Mouse (Mus musculus) forebrain, embryonic 11.5 days (tissue): ENCODE results near the gene Piezo1. TPM values are rescaled to one million over a fixed set of nuclear protein-coding genes. Genes with fewer than 3 reads are reported as not detected.
A peak's percentile ranks its signal among the peaks of the same experiment; 100 is the strongest.

ENCODE experiments used
- ATAC-seq: fragments of 200-750 bp; cut with Nextera tagmentation; replicated peaks from 2 replicates; pipeline ENCODE4 v1.8.0; 2017; ENCODE audit warnings: moderate TSS enrichment; ENCODE audit not compliant: low FRiP score
- DNase-seq: peaks from one replicate; pipeline ENCODE4 v3.0.0-alpha.2; 2017; ENCODE audit warnings: low spot score
- H3K27ac ChIP-seq: fragments of 300-500 bp; sonication (generic); 2 replicates; pipeline ENCODE4 v1.5.1; 2014; ENCODE audit warnings: low read depth, low read length
- H3K27me3 ChIP-seq: fragments of 300-500 bp; sonication (generic); 2 replicates; pipeline ENCODE4 v1.6.1; 2014; ENCODE audit warnings: mild to moderate bottlenecking, low read length, mixed read lengths; ENCODE audit not compliant: control insufficient read depth, insufficient read depth
- H3K36me3 ChIP-seq: fragments of 300-500 bp; sonication (generic); 2 replicates; pipeline ENCODE4 v1.6.1; 2014; ENCODE audit warnings: mild to moderate bottlenecking, low read length, moderate library complexity, mixed read lengths; ENCODE audit not compliant: control insufficient read depth, insufficient read depth
- H3K4me1 ChIP-seq: fragments of 300-500 bp; sonication (generic); replicated peaks from 2 replicates; pipeline ENCODE4 v1.6.1; 2014; ENCODE audit warnings: low read length, mixed read lengths; ENCODE audit not compliant: control insufficient read depth, insufficient read depth
- H3K4me2 ChIP-seq: fragments of 300-500 bp; sonication (generic); 2 replicates; pipeline ENCODE4 v1.6.1; 2014; ENCODE audit warnings: low read depth, mild to moderate bottlenecking, low read length, moderate library complexity, mixed read lengths; ENCODE audit not compliant: severe bottlenecking
- H3K4me3 ChIP-seq: fragments of 300-500 bp; sonication (generic); 2 replicates; pipeline ENCODE4 v1.5.1; 2014; ENCODE audit warnings: low read depth, low read length
- H3K9ac ChIP-seq: fragments of 300-500 bp; sonication (generic); 2 replicates; pipeline ENCODE4 v1.6.1; 2014; ENCODE audit warnings: low read length
- H3K9me3 ChIP-seq: fragments of 300-500 bp; sonication (generic); 2 replicates; pipeline ENCODE4 v1.6.1; 2016; ENCODE audit warnings: low read length, mixed read lengths; ENCODE audit not compliant: control insufficient read depth
- WGBS: fragments of 180-500 bp; shearing (Covaris S2); extraction: QIAGEN DNeasy Blood & Tissue Kit; methylation state at CpG from one replicate; pipeline ENCODE4 v1.1.7; 2014; 5-methylcytosine and 5-hydroxymethylcytosine counted together
- polyA plus RNA-seq: library from polyadenylated mRNA; unstranded; fragments of >200 nt; fragmentation: Nextera tagmentation; extraction: Ambion mirVana; gene quantifications from 2 replicates; pipeline ENCODE4 v1.2.1, GENCODE M21; 2014

The Piezo1 gene
- polyA plus RNA-seq, 1 experiment from 2014 or later = 5.8 TPM

GRCm38 (mm10) chr8:122546066-122546755 is 4.9 kb downstream of the Piezo1 start:
- H3K27me3 ChIP-seq = peaks cover 15% of the 10 kb centered on the region
- no peak overlapping the region for H3K9ac ChIP-seq
- no peak overlapping the region for H3K4me2 ChIP-seq
- ATAC-seq (no peak), DNase-seq (no peak)
- 0 out of 2 replicates have a peak overlapping the region, but pooled peaks have one; percentile 25 for H3K27ac ChIP-seq
- no peaks in the 10 kb centered on the region for H3K36me3 ChIP-seq
- no peaks in the 10 kb centered on the region for H3K9me3 ChIP-seq
- 79% methylated on average over 7 of the region's 7 CpGs for WGBS
- H3K4me3 ChIP-seq = no peak overlapping the region
- peaks cover 4% of the 10 kb centered on the region; the same call in 1 of the 2 replicates for H3K4me1 ChIP-seq

- peaks cover 2% of the 10 kb centered on the region; the same call in 1 of the 2 replicates for H3K27me3 ChIP-seq
- H3K36me3 ChIP-seq = no peaks in the 10 kb centered on the region
- H3K4me1 ChIP-seq = no peaks in the 10 kb centered on the region
- no peak overlapping the region for H3K27ac ChIP-seq
- H3K9me3 ChIP-seq = no peaks in the 10 kb centered on the region
- 96% methylated on average over 8 of the region's 8 CpGs for WGBS
- ATAC-seq (no peak), DNase-seq (no peak)
- no peak overlapping the region for H3K4me3 ChIP-seq
- H3K9ac ChIP-seq = no peak overlapping the region
- no peak overlapping the region for H3K4me2 ChIP-seq
Observed at GRCm38 (mm10) chr8:122544138-122544537, 7.0 kb downstream of the Piezo1 start.

GRCm38 (mm10) chr8:122538310-122539076 is 12.6 kb downstream of the Piezo1 start:
- H3K4me2 ChIP-seq = no peak overlapping the region
- ATAC-seq = no peak
- H3K4me1 ChIP-seq = no peaks in the 10 kb centered on the region
- no peak overlapping the region for H3K27ac ChIP-seq
- DNase-seq = no peak
- H3K36me3 ChIP-seq = no peaks in the 10 kb centered on the region
- H3K27me3 ChIP-seq = no peaks in the 10 kb centered on the region
- H3K9me3 ChIP-seq = no peaks in the 10 kb centered on the region
- 88% methylated on average over 9 of the region's 9 CpGs for WGBS
- H3K4me3 ChIP-seq = no peak overlapping the region
- H3K9ac ChIP-seq = no peak overlapping the region

GRCm38 (mm10) chr8:122537812-122538211 is 13.3 kb downstream of the Piezo1 start:
- Histone ChIP-seq H3K9ac (no peak overlapping the region), H3K36me3 (no peaks in the 10 kb centered on the region), H3K4me2 (no peak overlapping the region), H3K9me3 (no peaks in the 10 kb centered on the region), H3K27ac (no peak overlapping the region), H3K27me3 (no peaks in the 10 kb centered on the region), H3K4me1 (no peaks in the 10 kb centered on the region), H3K4me3 (no peak overlapping the region)
- DNase-seq (no peak), ATAC-seq (no peak)
- WGBS = 90% methylated on average over 2 of the region's 2 CpGs

GRCm38 (mm10) chr8:122537033-122537432 is 14.1 kb downstream of the Piezo1 start:
- ATAC-seq = no peak
- 75% methylated on average over 6 of the region's 6 CpGs for WGBS
- H3K9me3 ChIP-seq = no peaks in the 10 kb centered on the region
- no peak for DNase-seq
- H3K4me1 ChIP-seq = no peaks in the 10 kb centered on the region
- H3K27me3 ChIP-seq = no peaks in the 10 kb centered on the region
- H3K4me2 ChIP-seq = no peak overlapping the region
- no peak overlapping the region for H3K27ac ChIP-seq
- no peak overlapping the region for H3K9ac ChIP-seq
- no peak overlapping the region for H3K4me3 ChIP-seq
- no peaks in the 10 kb centered on the region for H3K36me3 ChIP-seq

GRCm38 (mm10) chr8:122531312-122531711 is 19.8 kb downstream of the Piezo1 start:
- 91% methylated on average over 8 of the region's 8 CpGs for WGBS
- H3K4me1 ChIP-seq = no peaks in the 10 kb centered on the region
- no peak overlapping the region for H3K9ac ChIP-seq
- H3K27me3 ChIP-seq = no peaks in the 10 kb centered on the region
- H3K4me2 ChIP-seq = no peak overlapping the region
- DNase-seq (no peak), ATAC-seq (no peak)
- no peak overlapping the region for H3K4me3 ChIP-seq
- no peak overlapping the region for H3K27ac ChIP-seq
- no peaks in the 10 kb centered on the region for H3K9me3 ChIP-seq
- H3K36me3 ChIP-seq = no peaks in the 10 kb centered on the region

GRCm38 (mm10) chr8:122529159-122529558 is 22.0 kb downstream of the Piezo1 start:
- DNase-seq = no peak
- no peaks in the 10 kb centered on the region for H3K9me3 ChIP-seq
- no peak overlapping the region for H3K9ac ChIP-seq
- no peak overlapping the region for H3K27ac ChIP-seq
- no peak overlapping the region for H3K4me2 ChIP-seq
- no peak for ATAC-seq
- H3K4me1 ChIP-seq = peaks cover 6% of the 10 kb centered on the region; the same call in 1 of the 2 replicates
- no peaks in the 10 kb centered on the region for H3K36me3 ChIP-seq
- WGBS = 91% methylated on average over 4 of the region's 4 CpGs
- H3K27me3 ChIP-seq = no peaks in the 10 kb centered on the region
- no peak overlapping the region for H3K4me3 ChIP-seq

GRCm38 (mm10) chr8:122527937-122528336 is 23.2 kb downstream of the Piezo1 start:
- Histone ChIP-seq H3K9ac (no peak overlapping the region), H3K4me1 (peaks cover 15% of the 10 kb centered on the region), H3K36me3 (no peaks in the 10 kb centered on the region), H3K27ac (no peak overlapping the region), H3K4me3 (no peak overlapping the region), H3K9me3 (no peaks in the 10 kb centered on the region), H3K4me2 (no peak overlapping the region), H3K27me3 (no peaks in the 10 kb centered on the region)
- ATAC-seq (no peak), DNase-seq (no peak)
- 94% methylated on average over 3 of the region's 3 CpGs for WGBS
